Mouse (Mus musculus): ENCODE measurements around the gene Gm16451. TPM values are rescaled to one million over a fixed set of nuclear protein-coding genes. Genes with fewer than 3 reads are reported as not detected.
"Not testable (repeated sequence)": the region's sequence is repeated elsewhere in the genome, so short reads cannot be mapped to it uniquely, and the experiment has no call there.

The Gm16451 gene
- not detected in 2 replicates for polyA plus RNA-seq (2016; fragmentation: Nextera tagmentation; extraction: Ambion mirVana)

GRCm38 (mm10) chr7:22118145-22118544 is at the start of gene Gm16451:
Gene Gm16451, minus strand, starts transcription at chr7:22118245.
- not testable (repeated sequence) for H3K9ac ChIP-seq (replicated peaks); H3K4me3 ChIP-seq; H3K4me2 ChIP-seq (replicated peaks); H3K9me3 ChIP-seq; H3K27ac ChIP-seq (replicated peaks); H3K4me1 ChIP-seq; ATAC-seq (ENCODE audit: low FRiP score, low read depth); H3K36me3 ChIP-seq; H3K27me3 ChIP-seq
- WGBS, result no CpG with 5 or more reads among the region's 2 CpGs

GRCm38 (mm10) chr7:22163935-22164334 is 45.9 kb upstream of the Gm16451 start, which contains the start of gene Vmn1r142:
Gene Vmn1r142, minus strand, starts transcription at chr7:22164035.
- not testable (repeated sequence) for ATAC-seq (ENCODE audit: low FRiP score, low read depth)
- WGBS, result no CpG with 5 or more reads among the region's 3 CpGs

GRCm38 (mm10) chr7:22134641-22135040 is 16.6 kb upstream of the Gm16451 start, which contains the start of gene Gm10666:
Gene Gm10666, minus strand, starts transcription at chr7:22134741.
- not testable (repeated sequence) for H3K4me2 ChIP-seq (replicated peaks); H3K9ac ChIP-seq (replicated peaks); H3K4me1 ChIP-seq; H3K36me3 ChIP-seq; H3K27ac ChIP-seq (replicated peaks); H3K27me3 ChIP-seq; H3K4me3 ChIP-seq; ATAC-seq (ENCODE audit: low FRiP score, low read depth); H3K9me3 ChIP-seq
- WGBS, result no CpG with 5 or more reads among the region's 5 CpGs

More at GRCm38 (mm10) chr7:22163935-22164334, 45.9 kb upstream of the Gm16451 start, which contains the start of gene Vmn1r142:
- H3K9ac ChIP-seq (replicated peaks); H3K4me1 ChIP-seq; H3K27me3 ChIP-seq; H3K9me3 ChIP-seq; H3K4me3 ChIP-seq; H3K27ac ChIP-seq (replicated peaks); H3K36me3 ChIP-seq; H3K4me2 ChIP-seq (replicated peaks): not testable (repeated sequence)

GRCm38 (mm10) chr7:22068757-22069156 is 49.3 kb downstream of the Gm16451 start, which contains the start of gene Vmn1r139:
Gene Vmn1r139, plus strand, starts transcription at chr7:22069057.
- WGBS, result no CpG with 5 or more reads among the region's 7 CpGs

More at GRCm38 (mm10) chr7:22068757-22069156, 49.3 kb downstream of the Gm16451 start, which contains the start of gene Vmn1r139:
- not testable (repeated sequence) for H3K27ac ChIP-seq (replicated peaks); H3K36me3 ChIP-seq; H3K27me3 ChIP-seq; H3K4me3 ChIP-seq; H3K4me2 ChIP-seq (replicated peaks); ATAC-seq (ENCODE audit: low FRiP score, low read depth); H3K9ac ChIP-seq (replicated peaks); H3K4me1 ChIP-seq; H3K9me3 ChIP-seq

Other genes with a start within 250 kb of the Gm16451 start
- not detected in 2 replicates for gene Gm5891, start 197.0 kb downstream of the Gm16451 start, polyA plus RNA-seq (2016; fragmentation: Nextera tagmentation; extraction: Ambion mirVana)
- gene Vmn1r137, start 123.7 kb downstream of the Gm16451 start, polyA plus RNA-seq (2016; fragmentation: Nextera tagmentation; extraction: Ambion mirVana), result not detected in 2 replicates
- gene Vmn1r138, start 89.3 kb downstream of the Gm16451 start, polyA plus RNA-seq (2016; fragmentation: Nextera tagmentation; extraction: Ambion mirVana), result not detected in 2 replicates
- gene Gm6176, start 61.9 kb downstream of the Gm16451 start, polyA plus RNA-seq (2016; fragmentation: Nextera tagmentation; extraction: Ambion mirVana), result not detected in 2 replicates
- not detected in 2 replicates for gene Vmn1r139, start 49.2 kb downstream of the Gm16451 start, polyA plus RNA-seq (2016; fragmentation: Nextera tagmentation; extraction: Ambion mirVana)
- gene Gm10666, start 16.5 kb upstream of the Gm16451 start, polyA plus RNA-seq (2016; fragmentation: Nextera tagmentation; extraction: Ambion mirVana), result not detected in 2 replicates
- not detected in 2 replicates for gene Vmn1r142, start 45.8 kb upstream of the Gm16451 start, polyA plus RNA-seq (2016; fragmentation: Nextera tagmentation; extraction: Ambion mirVana)
- not detected in 2 replicates for gene Vmn1r143, start 71.1 kb upstream of the Gm16451 start, polyA plus RNA-seq (2016; fragmentation: Nextera tagmentation; extraction: Ambion mirVana)
- gene Gm8653, start 83.0 kb upstream of the Gm16451 start, polyA plus RNA-seq (2016; fragmentation: Nextera tagmentation; extraction: Ambion mirVana), result not detected in 2 replicates
- gene Gm8453, start 111.2 kb upstream of the Gm16451 start, polyA plus RNA-seq (2016; fragmentation: Nextera tagmentation; extraction: Ambion mirVana), result not detected in 2 replicates
- not detected in 2 replicates for gene Gm4187, start 211.5 kb upstream of the Gm16451 start, polyA plus RNA-seq (2016; fragmentation: Nextera tagmentation; extraction: Ambion mirVana)

All from midbrain, embryonic 12.5 days (tissue).